Mouse (Mus musculus): ENCODE measurements around the gene Asphd2.

- no peak for TF ChIP-seq GATA1 (IDR thresholded peaks at IDR 0.05; ENCODE audit: low read length)
- TF ChIP-seq TAL1 (IDR thresholded peaks at IDR 0.05; ENCODE audit: low read length): no peak
Observed at GRCm38 (mm10) chr5:112367929-112368328, 26.7 kb downstream of the Asphd2 start.

All from erythroblast, embryonic 14.5 days (primary cell).